Comparison of ENCODE assay signal across 8 mouse cellular contexts in genomic region chr2:30464411-30464810, GRCm38 (mm10). TPM values are rescaled to one million over a fixed set of nuclear protein-coding genes. Genes with fewer than 3 reads are reported as not detected.
DNase-seq lines count a peak whose midpoint lies in the region; ATAC-seq lines count a peak whose summit lies in the region.

No protein-coding gene starts in this region.

- WGBS in heart, embryonic 15.5 days, result 32% methylated on average over 5 of the region's 5 CpGs
- 67% methylated on average over 5 of the region's 5 CpGs for WGBS in hindbrain, embryonic 16.5 days
- 69% methylated on average over 5 of the region's 5 CpGs for WGBS in midbrain, embryonic 15.5 days

- no peaks in the 10 kb centered on the region for H3K36me3 ChIP-seq in heart, embryonic 15.5 days
- no peaks in the 10 kb centered on the region for H3K36me3 ChIP-seq in hindbrain, embryonic 16.5 days (ENCODE audit: control insufficient read depth, insufficient read depth, low read length)
- H3K36me3 ChIP-seq in midbrain, embryonic 15.5 days (replicated peaks), result no peaks in the 10 kb centered on the region

- ATAC-seq in heart, embryonic 15.5 days (replicated peaks; ENCODE audit: insufficient number of reproducible peaks, insufficient read depth, low FRiP score, low read depth), result no peak
- ATAC-seq in hindbrain, embryonic 16.5 days, result no peak
- no peak for ATAC-seq in midbrain, embryonic 15.5 days (replicated peaks)
- no peak for ATAC-seq in megakaryocyte-erythroid progenitor cell, adult 5-6 weeks (replicated peaks; ENCODE audit: low FRiP score, low TSS enrichment, poor library complexity, severe bottlenecking)

- H3K4me2 ChIP-seq in heart, embryonic 15.5 days, result peak overlapping the region; percentile 65
- peak overlapping the region; percentile 62 for H3K4me2 ChIP-seq in hindbrain, embryonic 16.5 days (ENCODE audit: low read length)
- H3K4me2 ChIP-seq in midbrain, embryonic 15.5 days, result peak overlapping the region; percentile 35; the same call in 1 of the 2 replicates

- no peak for DNase-seq in heart, adult 11 months
- DNase-seq in T-cell, adult 2 months (ENCODE audit: low spot score), result peak; percentile 36
- DNase-seq in right cerebral cortex, adult 2 months (ENCODE audit: low spot score in 2 of 2), result no peak
- DNase-seq in thymus, postnatal 10 days (ENCODE audit: low spot score in 2 of 2), result no peak

- no peaks in the 10 kb centered on the region for H3K27me3 ChIP-seq in heart, embryonic 15.5 days
- H3K27me3 ChIP-seq in hindbrain, embryonic 16.5 days (replicated peaks; ENCODE audit: control insufficient read depth, insufficient read depth, low read length), result no peaks in the 10 kb centered on the region
- no peaks in the 10 kb centered on the region for H3K27me3 ChIP-seq in midbrain, embryonic 15.5 days (replicated peaks)

- H3K27ac ChIP-seq in heart, embryonic 15.5 days, result peak overlapping the region; percentile 80
- no peak overlapping the region for H3K27ac ChIP-seq in hindbrain, embryonic 16.5 days (ENCODE audit: low read depth, low read length)
- H3K27ac ChIP-seq in midbrain, embryonic 15.5 days, result no peak overlapping the region

- no peaks in the 10 kb centered on the region for H3K9me3 ChIP-seq in heart, embryonic 15.5 days (replicated peaks)
- H3K9me3 ChIP-seq in hindbrain, embryonic 16.5 days (ENCODE audit: control insufficient read depth, low read length), result no peaks in the 10 kb centered on the region
- no peaks in the 10 kb centered on the region for H3K9me3 ChIP-seq in midbrain, embryonic 15.5 days

- peaks cover 36% of the 10 kb centered on the region for H3K4me1 ChIP-seq in heart, embryonic 15.5 days (replicated peaks)
- peaks cover 21% of the 10 kb centered on the region for H3K4me1 ChIP-seq in hindbrain, embryonic 16.5 days (ENCODE audit: control insufficient read depth, insufficient read depth, low read depth, low read length)
- H3K4me1 ChIP-seq in midbrain, embryonic 15.5 days, result peaks cover 28% of the 10 kb centered on the region

- peak overlapping the region; percentile 43 for H3K4me3 ChIP-seq in heart, embryonic 15.5 days
- peak overlapping the region; percentile 23 for H3K4me3 ChIP-seq in hindbrain, embryonic 16.5 days (ENCODE audit: low read length)
- no peak overlapping the region for H3K4me3 ChIP-seq in midbrain, embryonic 15.5 days

- peak overlapping the region; percentile 42 for H3K9ac ChIP-seq in heart, embryonic 15.5 days
- 0 out of 2 replicates have a peak overlapping the region, but pooled peaks have one; percentile 52 for H3K9ac ChIP-seq in hindbrain, embryonic 16.5 days (ENCODE audit: low read depth, low read length)
- no peak overlapping the region for H3K9ac ChIP-seq in midbrain, embryonic 15.5 days

RNA-seq across cellular contexts. Expression of gene Ier5l, which starts 9.6 kb away (rescaled TPM):
- 1.7 and 2.0 TPM in 2 replicates for polyA plus RNA-seq in heart, embryonic 15.5 days (2015; fragmentation: Nextera tagmentation; extraction: Ambion mirVana)
- polyA plus RNA-seq in hindbrain, embryonic 16.5 days (2015; fragmentation: Nextera tagmentation; extraction: Ambion mirVana), result 1.2 and 1.4 TPM in 2 replicates
- polyA plus RNA-seq in midbrain, embryonic 15.5 days (2015; fragmentation: Nextera tagmentation; extraction: Ambion mirVana), result 2.3 and 2.8 TPM in 2 replicates
- total RNA-seq in megakaryocyte-erythroid progenitor cell, adult 5-6 weeks (2014; fragmentation: Nextera tagmentation), result not detected in 2 replicates
- 0.56 TPM in 1 of 2 replicates, not detected in the other for total RNA-seq in megakaryocyte-erythroid progenitor cell, adult 5-6 weeks (2017)

RNA-seq across cellular contexts. Expression of gene Ptpa, which starts 48.6 kb away (rescaled TPM):
- 102 and 119 TPM in 2 replicates for polyA plus RNA-seq in heart, embryonic 15.5 days (2015; fragmentation: Nextera tagmentation; extraction: Ambion mirVana)
- 153 and 159 TPM in 2 replicates for polyA plus RNA-seq in hindbrain, embryonic 16.5 days (2015; fragmentation: Nextera tagmentation; extraction: Ambion mirVana)
- polyA plus RNA-seq in midbrain, embryonic 15.5 days (2015; fragmentation: Nextera tagmentation; extraction: Ambion mirVana), result 152 and 155 TPM in 2 replicates
- total RNA-seq in megakaryocyte-erythroid progenitor cell, adult 5-6 weeks (2014; fragmentation: Nextera tagmentation), result 228 and 237 TPM in 2 replicates
- total RNA-seq in megakaryocyte-erythroid progenitor cell, adult 5-6 weeks (2017), result 74.1 and 93.5 TPM in 2 replicates

RNA-seq across cellular contexts. Expression of gene Crat, which starts 48.8 kb away (rescaled TPM):
- polyA plus RNA-seq in heart, embryonic 15.5 days (2015; fragmentation: Nextera tagmentation; extraction: Ambion mirVana), result 108 and 109 TPM in 2 replicates
- 25.4 and 30.8 TPM in 2 replicates for polyA plus RNA-seq in hindbrain, embryonic 16.5 days (2015; fragmentation: Nextera tagmentation; extraction: Ambion mirVana)
- 22.5 and 23.9 TPM in 2 replicates for polyA plus RNA-seq in midbrain, embryonic 15.5 days (2015; fragmentation: Nextera tagmentation; extraction: Ambion mirVana)
- total RNA-seq in megakaryocyte-erythroid progenitor cell, adult 5-6 weeks (2014; fragmentation: Nextera tagmentation), result 24.3 and 29.2 TPM in 2 replicates
- 11.2 and 16.0 TPM in 2 replicates for total RNA-seq in megakaryocyte-erythroid progenitor cell, adult 5-6 weeks (2017)
